Mouse (Mus musculus) common myeloid progenitor, adult 5-6 weeks (primary cell): ENCODE measurements at regions not wholly inside any gene's neighbourhood (a gene's known extent, or its start where the extent isn't known, plus 50 kb on each side); places are given as distances from the start of the nearest gene placed in this dataset.
"Not testable (repeated sequence)": the region's sequence is repeated elsewhere in the genome, so short reads cannot be mapped to it uniquely, and the experiment has no call there.

Experiments
- ATAC-seq: replicated peaks from 2 replicates; pipeline ENCODE4 v1.8.0; 2016; ENCODE audit warnings: low read depth, mild to moderate bottlenecking, moderate TSS enrichment, inconsistent platforms; ENCODE audit not compliant: poor library complexity, severe bottlenecking

- ATAC-seq, result no peak
Observed at GRCm38 (mm10) chr2:166516261-166516660, 197.4 kb downstream of the Prex1 start.

- ATAC-seq, result no peak
Observed at GRCm38 (mm10) chr2:166514664-166515063, 199.0 kb downstream of the Prex1 start.

- ATAC-seq, result no peak
Observed at GRCm38 (mm10) chr2:166512488-166512887, 201.1 kb downstream of the Prex1 start.

- not testable (repeated sequence) for ATAC-seq
Observed at GRCm38 (mm10) chr2:166511477-166511876, 202.2 kb downstream of the Prex1 start.

GRCm38 (mm10) chr2:166510776-166511175 lies 202.9 kb downstream of the Prex1 start:
- no peak for ATAC-seq

GRCm38 (mm10) chr2:166509591-166509990 lies 204.0 kb downstream of the Prex1 start:
- ATAC-seq, result no peak

GRCm38 (mm10) chr2:166508656-166509420 lies 204.8 kb downstream of the Prex1 start:
- no peak for ATAC-seq

- ATAC-seq, result no peak
Observed at GRCm38 (mm10) chr2:166505309-166505708, 208.3 kb downstream of the Prex1 start.

GRCm38 (mm10) chr2:166503666-166504065 lies 210.0 kb downstream of the Prex1 start:
- no peak for ATAC-seq

GRCm38 (mm10) chr2:166492895-166493294 lies 220.7 kb downstream of the Prex1 start:
- no peak for ATAC-seq

- no peak for ATAC-seq
Observed at GRCm38 (mm10) chr2:166492421-166492820, 221.2 kb downstream of the Prex1 start.

GRCm38 (mm10) chr2:166491861-166492260 lies 221.8 kb downstream of the Prex1 start:
- ATAC-seq, result peak; percentile 85

GRCm38 (mm10) chr2:166489041-166489872 lies 224.4 kb downstream of the Prex1 start:
- ATAC-seq, result no peak

GRCm38 (mm10) chr2:166487688-166488087 lies 225.9 kb downstream of the Prex1 start:
- 0 out of 2 replicates have a peak, but pooled peaks have one; percentile 13 for ATAC-seq

- no peak for ATAC-seq
Observed at GRCm38 (mm10) chr2:166485788-166486187, 227.8 kb downstream of the Prex1 start.

- no peak for ATAC-seq
Observed at GRCm38 (mm10) chr2:166485361-166485760, 228.3 kb downstream of the Prex1 start.

- no peak for ATAC-seq
Observed at GRCm38 (mm10) chr2:166483617-166484319, 229.9 kb downstream of the Prex1 start.

GRCm38 (mm10) chr2:166482720-166483616 lies 230.7 kb downstream of the Prex1 start:
- ATAC-seq, result no peak

- no peak for ATAC-seq
Observed at GRCm38 (mm10) chr2:166481774-166482173, 231.9 kb downstream of the Prex1 start.

GRCm38 (mm10) chr2:166481362-166481761 lies 232.3 kb downstream of the Prex1 start:
- ATAC-seq, result no peak
